Mouse (Mus musculus) E14TG2a.4 (cell line): ENCODE measurements around the gene Actr3b.

Source experiments
- CTCF ChIP-seq: conservative IDR thresholded peaks from 2 replicates; pipeline ENCODE4 v1.5.1; 2014; ENCODE audit warnings: low read length
- NANOG ChIP-seq: IDR thresholded peaks from 2 replicates; pipeline ENCODE4 v1.6.1; 2014; ENCODE audit warnings: borderline replicate concordance, low read length, mixed read lengths
- POU5F1 ChIP-seq: IDR thresholded peaks from 2 replicates; pipeline ENCODE4 v1.6.1; 2014; ENCODE audit warnings: low read length, borderline replicate concordance

GRCm38 (mm10) chr5:25769406-25769805, 9.6 kb downstream of the Actr3b start:
- TF ChIP-seq CTCF = no peak
- TF ChIP-seq POU5F1 = no peak
- no peak for TF ChIP-seq NANOG
